Mouse (Mus musculus) erythroblast, embryonic 14.5 days (primary cell): ENCODE results near the gene Slc16a11.

ENCODE experiments used
- GATA1 ChIP-seq: IDR thresholded peaks from 2 replicates; pipeline ENCODE4 v1.6.1; 2012; ENCODE audit warnings: low read length, inconsistent platforms, mixed read lengths
- TAL1 ChIP-seq: IDR thresholded peaks from 3 replicates; pipeline ENCODE4 v1.6.1; 2012; ENCODE audit warnings: low read length, inconsistent platforms, mixed read lengths

- TF ChIP-seq TAL1 (no peak), GATA1 (no peak)
Measured at GRCm38 (mm10) chr11:70254931-70255531, 42.5 kb downstream of the Slc16a11 start, which contains the start of gene Alox12.
